Mouse (Mus musculus): ENCODE measurements around the gene Dscam. TPM values are rescaled to one million over a fixed set of nuclear protein-coding genes. Genes with fewer than 3 reads are reported as not detected.

The Dscam gene
- polyA plus RNA-seq, 1 experiment from 2014 or later, result 2.1 TPM

Other genes with a start within 250 kb of the Dscam start
- gene Bace2, start 186.0 kb upstream of the Dscam start, polyA plus RNA-seq (2016; fragmentation: Nextera tagmentation; extraction: Ambion mirVana), result 4.7 and 4.8 TPM in 2 replicates